Mouse (Mus musculus): Measurements from ENCODE around the gene Tns1. TPM values are rescaled to one million over a fixed set of nuclear protein-coding genes. Genes with fewer than 3 reads are reported as not detected.

The Tns1 gene
- total and polyA plus RNA-seq, 3 experiments: 0.40 to 3.6 (median 0.89) TPM

GRCm38 (mm10) chr1:74015513-74016234 is 108.6 kb downstream of the Tns1 start:
- Histone ChIP-seq H3K79me2 (replicated peaks; ENCODE audit: control insufficient read depth, extremely low read depth, insufficient read depth, poor library complexity, severe bottlenecking) (no peaks in the 10 kb centered on the region), H3K4me1 (ENCODE audit: control insufficient read depth in 1 of 2, insufficient read depth in 2 of 2) (peaks cover 0 to 15% of the 10 kb centered on the region in 2 experiments; a peak in 2 of 4 replicates), H3K9me3 (replicated peaks; ENCODE audit: low read length) (peaks cover 2% of the 10 kb centered on the region), H3K9ac (ENCODE audit: insufficient read depth, low read depth) (no peak overlapping the region), H3K36me3 (replicated peaks in 1 of 2; ENCODE audit: control insufficient read depth in 1 of 2, insufficient read depth in 1 of 2, low read length in 1 of 2) (no peaks in the 10 kb centered on the region), H3K27me3 (replicated peaks) (peaks cover 4% of the 10 kb centered on the region), H3K4me3 (replicated peaks in 1 of 3; ENCODE audit: low read depth in 2 of 3, low read length in 2 of 3, poor library complexity in 1 of 3) (no peak overlapping the region), H3K27ac (ENCODE audit: insufficient read depth, low read depth) (no peak overlapping the region), H3K4me2 (ENCODE audit: insufficient read depth, low read depth, poor library complexity, severe bottlenecking) (no peak overlapping the region)
- TF ChIP-seq ETS1 (conservative IDR thresholded peaks at IDR 0.05; ENCODE audit: low read depth, low read length): no peak
- TF ChIP-seq ZNF384 (IDR thresholded peaks at IDR 0.05; ENCODE audit: low read depth, low read length): no peak
- no peak for TF ChIP-seq NELFE (IDR thresholded peaks at IDR 0.05; ENCODE audit: low read depth, low read length)
- TF ChIP-seq ELF1 (IDR thresholded peaks at IDR 0.05; ENCODE audit: low read depth, low read length): no peak
- no peak for TF ChIP-seq ZMIZ1 (IDR thresholded peaks at IDR 0.05; ENCODE audit: low read depth, low read length)
- TF ChIP-seq MAZ (IDR thresholded peaks at IDR 0.05; ENCODE audit: low read depth, low read length): no peak
- TF ChIP-seq TBP (conservative IDR thresholded peaks at IDR 0.05; ENCODE audit: low read depth, low read length): no peak
- TF ChIP-seq MEF2A (IDR thresholded peaks at IDR 0.05; ENCODE audit: borderline replicate concordance, low read depth, low read length): no peak
- TF ChIP-seq USF2 (conservative IDR thresholded peaks at IDR 0.05; ENCODE audit: low read depth, low read length): no peak
- in situ Hi-C loops (cut with MboI; ENCODE audit: low pct_ligation_motif_present, low pct_unique_long_range_greater_than_20kb, low sequenced_read_pairs): no loop called here
- DNase-seq (ENCODE audit: extremely low read depth): peak; percentile 7
- dilution Hi-C loops (cut with MboI; ENCODE audit: extremely low pct_ligation_motif_present, extremely low pct_unique_long_range_greater_than_20kb, low sequenced_read_pairs): no loop called here

DNA sequence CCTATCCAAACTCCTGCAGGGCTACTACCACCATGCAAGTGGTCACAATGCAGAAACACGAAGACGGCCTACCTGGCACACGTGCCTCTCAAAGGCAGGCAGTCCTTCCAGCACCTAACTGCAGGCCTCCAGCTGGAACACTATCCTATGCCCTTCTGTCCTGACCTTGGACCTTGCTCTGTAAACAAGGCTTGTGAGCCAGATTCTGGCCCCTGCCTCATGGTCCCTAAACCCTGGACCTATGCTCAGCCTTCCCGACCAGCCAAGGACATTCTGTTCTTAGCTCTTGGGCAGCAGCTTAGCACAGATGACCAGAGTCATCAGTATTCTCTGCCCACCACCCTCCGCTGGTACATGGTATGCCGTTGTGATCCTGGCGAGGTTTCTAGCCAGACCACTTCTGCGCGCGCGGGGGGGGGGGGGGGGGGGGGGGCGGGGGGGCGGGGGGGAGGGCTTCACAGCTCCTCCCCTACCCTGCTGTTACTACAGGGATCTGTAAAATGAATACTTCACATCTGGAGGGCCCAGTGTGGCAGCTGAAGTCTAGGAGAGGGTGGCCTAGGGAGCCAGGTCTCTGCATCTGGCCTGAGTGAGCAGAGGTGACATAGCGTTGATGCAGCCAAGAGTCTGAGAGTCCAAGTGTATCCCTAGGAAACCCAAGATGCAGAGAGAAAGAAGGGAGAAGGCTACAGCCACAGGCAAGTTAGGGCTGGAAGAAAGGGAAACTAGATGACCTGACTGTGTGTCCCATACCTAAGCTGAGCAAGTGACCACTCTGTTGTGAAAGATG is 109.5 kb downstream of the Tns1 start:
- in situ Hi-C loops (cut with MboI; ENCODE audit: low pct_ligation_motif_present, low pct_unique_long_range_greater_than_20kb, low sequenced_read_pairs) (no loop called here), dilution Hi-C loops (cut with MboI; ENCODE audit: extremely low pct_ligation_motif_present, extremely low pct_unique_long_range_greater_than_20kb, low sequenced_read_pairs) (no loop called here)
- Histone ChIP-seq H3K9me3 (replicated peaks; ENCODE audit: low read length) (peaks cover 6% of the 10 kb centered on the region), H3K36me3 (replicated peaks in 1 of 2; ENCODE audit: control insufficient read depth in 1 of 2, insufficient read depth in 1 of 2, low read length in 1 of 2) (no peaks in the 10 kb centered on the region), H3K4me1 (ENCODE audit: control insufficient read depth in 1 of 2, insufficient read depth in 2 of 2) (peaks cover 0 to 15% of the 10 kb centered on the region in 2 experiments; a peak in 2 of 4 replicates), H3K27ac (ENCODE audit: insufficient read depth, low read depth) (no peak overlapping the region), H3K79me2 (replicated peaks; ENCODE audit: control insufficient read depth, extremely low read depth, insufficient read depth, poor library complexity, severe bottlenecking) (no peaks in the 10 kb centered on the region), H3K4me3 (replicated peaks in 1 of 3; ENCODE audit: low read depth in 2 of 3, low read length in 2 of 3, poor library complexity in 1 of 3) (no peak overlapping the region), H3K4me2 (ENCODE audit: insufficient read depth, low read depth, poor library complexity, severe bottlenecking) (no peak overlapping the region), H3K27me3 (replicated peaks) (peaks cover 1% of the 10 kb centered on the region), H3K9ac (ENCODE audit: insufficient read depth, low read depth) (no peak overlapping the region)
- DNase-seq (ENCODE audit: extremely low read depth): no peak
- TF ChIP-seq PAX5 (IDR thresholded peaks at IDR 0.05; ENCODE audit: low read length): no peak
- TF ChIP-seq BHLHE40 (IDR thresholded peaks at IDR 0.05; ENCODE audit: low read depth, low read length): no peak
- no peak for TF ChIP-seq TBP (conservative IDR thresholded peaks at IDR 0.05; ENCODE audit: low read depth, low read length)
- TF ChIP-seq SIN3A (IDR thresholded peaks at IDR 0.05; ENCODE audit: low read length): no peak
- TF ChIP-seq E2F4 (IDR thresholded peaks at IDR 0.05; ENCODE audit: insufficient replicate concordance, low read depth, low read length): no peak
- no peak for TF ChIP-seq ELF1 (IDR thresholded peaks at IDR 0.05; ENCODE audit: low read depth, low read length)
- no peak for TF ChIP-seq SMC3 (IDR thresholded peaks at IDR 0.05; ENCODE audit: low read depth, low read length)
- TF ChIP-seq MEF2A (IDR thresholded peaks at IDR 0.05; ENCODE audit: borderline replicate concordance, low read depth, low read length): no peak
- no peak for TF ChIP-seq ZKSCAN1 (IDR thresholded peaks at IDR 0.05; ENCODE audit: borderline replicate concordance, low read depth, low read length)
- no peak for TF ChIP-seq MAZ (IDR thresholded peaks at IDR 0.05; ENCODE audit: low read depth, low read length)
- no peak for TF ChIP-seq TCF12 (IDR thresholded peaks at IDR 0.05; ENCODE audit: low read depth, low read length)
- TF ChIP-seq MAFK (IDR thresholded peaks at IDR 0.05; ENCODE audit: insufficient replicate concordance, low read length): no peak
- no peak for TF ChIP-seq USF1 (IDR thresholded peaks at IDR 0.05; ENCODE audit: low read depth, low read length)
- no peak for TF ChIP-seq KAT2A (IDR thresholded peaks at IDR 0.05; ENCODE audit: insufficient replicate concordance, low read length)

Measured in CH12.LX (cell line).